ENCODE assay signal across 8 mouse cellular contexts in genomic region chr11:106387791-106388216, GRCm38 (mm10). TPM values are rescaled to one million over a fixed set of nuclear protein-coding genes. Genes with fewer than 3 reads are reported as not detected.
A peak's percentile ranks its signal among the peaks of the same experiment; 100 is the strongest.
DNase-seq lines count a peak whose midpoint lies in the region; ATAC-seq lines count a peak whose summit lies in the region.

Gene Icam2, minus strand, starts transcription at chr11:106388075.

- no peaks in the 10 kb centered on the region for H3K4me1 ChIP-seq in midbrain, embryonic 16.5 days (ENCODE audit: control insufficient read depth, insufficient read depth, low read length)

- no peaks in the 10 kb centered on the region for H3K9me3 ChIP-seq in midbrain, embryonic 16.5 days (replicated peaks; ENCODE audit: control insufficient read depth, low read length, poor library complexity, severe bottlenecking)

- peak; percentile 94 for DNase-seq in 416B (ENCODE audit: low read depth)
- DNase-seq in MEL-GATA-1-ER (ENCODE audit: extremely low read depth, low read depth): peak; percentile 78
- DNase-seq in large intestine, adult 2 months (ENCODE audit: low read depth, low spot score): no peak
- DNase-seq in frontal cortex, adult 2 months (ENCODE audit: extremely low spot score in 1 of 2, low spot score in 1 of 2): no peak
- no peak for DNase-seq in cerebellum, adult 8-10 months
- no peak for DNase-seq in cerebellum, adult 11-12 months

- no peak within 1 kb of the TSS for H3K4me3 ChIP-seq in midbrain, embryonic 16.5 days (ENCODE audit: low read depth, low read length)

- ATAC-seq in granulocyte monocyte progenitor cell, adult 5-6 weeks (replicated peaks; ENCODE audit: poor library complexity, severe bottlenecking): peak; percentile 74
- no peak for ATAC-seq in midbrain, embryonic 16.5 days

- no peak within 1 kb of the TSS for H3K4me2 ChIP-seq in midbrain, embryonic 16.5 days (ENCODE audit: low read length)

- no peak within 1 kb of the TSS for H3K9ac ChIP-seq in midbrain, embryonic 16.5 days (ENCODE audit: low read depth, low read length)

- H3K27ac ChIP-seq in midbrain, embryonic 16.5 days (ENCODE audit: low read length): no peak within 1 kb of the TSS

- no peaks in the 10 kb centered on the region for H3K36me3 ChIP-seq in midbrain, embryonic 16.5 days (ENCODE audit: control insufficient read depth, insufficient read depth, low read length)

- 60% methylated on average over 6 of the region's 6 CpGs for WGBS in large intestine, adult 2 months
- whole genome bisulfite sequencing in midbrain, embryonic 16.5 days: 82% methylated on average over 6 of the region's 6 CpGs

- no peaks in the 10 kb centered on the region for H3K27me3 ChIP-seq in midbrain, embryonic 16.5 days (ENCODE audit: control insufficient read depth, insufficient read depth, low read depth, low read length)

RNA-seq across cellular contexts. Expression of gene Icam2, which starts in this region (rescaled TPM):
- 58.3 and 65.0 TPM in 2 replicates for total RNA-seq in granulocyte monocyte progenitor cell, adult 5-6 weeks (2014; fragmentation: Nextera tagmentation)
- total RNA-seq in granulocyte monocyte progenitor cell, adult 5-6 weeks (2017): 79.6 and 108 TPM in 2 replicates
- 13.2 and 16.2 TPM in 2 replicates for polyA plus RNA-seq in large intestine, adult 2 months (2012; rRNA removed)
- 10.4 and 12.3 TPM in 2 replicates for polyA plus RNA-seq in midbrain, embryonic 16.5 days (2015; fragmentation: Nextera tagmentation; extraction: Ambion mirVana)
- 7.6 and 9.4 TPM in 2 replicates for polyA plus RNA-seq in frontal cortex, adult 2 months (2012; rRNA removed)

Comparison
In these comparisons a context has a peak if more than half of its experiments do, and no peak if none do; other contexts are left out.
1. DNase-seq: peak in 416B (single experiment) and MEL-GATA-1-ER (single experiment); none in large intestine, adult 2 months (single experiment), frontal cortex, adult 2 months (0 of 2), cerebellum, adult 8-10 months (single experiment) and cerebellum, adult 11-12 months (single experiment).